Mouse (Mus musculus) hindbrain, postnatal 0 days (tissue): ENCODE measurements at regions not wholly inside any gene's neighbourhood (a gene's known extent, or its start where the extent isn't known, plus 50 kb on each side); places are given as distances from the start of the nearest gene placed in this dataset.

Experiments
- ATAC-seq: fragments of 200-750 bp; cut with Nextera tagmentation; 2 replicates; pipeline ENCODE4 v1.8.0; 2017; ENCODE audit warnings: mild to moderate bottlenecking, moderate TSS enrichment, moderate library complexity
- DNase-seq: peaks from one replicate; pipeline ENCODE4 v3.0.0-alpha.2; 2015; ENCODE audit warnings: low spot score
- H3K27ac ChIP-seq: fragments of 300-500 bp; sonication (generic); 2 replicates; pipeline ENCODE4 v1.5.1; 2014; ENCODE audit warnings: mild to moderate bottlenecking
- H3K27me3 ChIP-seq: fragments of 300-500 bp; sonication (generic); 2 replicates; pipeline ENCODE4 v1.6.1; 2014; ENCODE audit warnings: low read length, mixed read lengths; ENCODE audit not compliant: insufficient read depth
- H3K36me3 ChIP-seq: fragments of 300-500 bp; sonication (generic); 2 replicates; pipeline ENCODE4 v1.6.1; 2014; ENCODE audit warnings: low read length, mixed read lengths; ENCODE audit not compliant: insufficient read depth
- H3K4me1 ChIP-seq: fragments of 300-500 bp; sonication (generic); 2 replicates; pipeline ENCODE4 v1.6.1; 2014; ENCODE audit warnings: antibody characterized with exemption, low read length, mixed read lengths; ENCODE audit not compliant: insufficient read depth
- H3K4me2 ChIP-seq: fragments of 300-500 bp; sonication (generic); 2 replicates; pipeline ENCODE4 v1.6.1; 2014; ENCODE audit warnings: low read depth, mild to moderate bottlenecking, low read length, moderate library complexity, mixed read lengths
- H3K4me3 ChIP-seq: fragments of 300-500 bp; sonication (generic); 2 replicates; pipeline ENCODE4 v1.5.1; 2014; ENCODE audit warnings: low read length
- H3K9ac ChIP-seq: fragments of 300-500 bp; sonication (generic); replicated peaks from 2 replicates; pipeline ENCODE4 v1.6.1; 2014; ENCODE audit warnings: mild to moderate bottlenecking, low read length, moderate library complexity, mixed read lengths
- H3K9me3 ChIP-seq: fragments of 300-500 bp; sonication (generic); 2 replicates; pipeline ENCODE4 v1.6.1; 2016; ENCODE audit warnings: low read length, mixed read lengths
- CTCF ChIP-seq: IDR thresholded peaks from 2 replicates; pipeline ENCODE4 v1.5.1; 2016; ENCODE audit warnings: antibody characterized with exemption, control low read depth, low read depth
- WGBS: fragments of 180-500 bp; shearing (Covaris S2); extraction: QIAGEN DNeasy Blood & Tissue Kit; methylation state at CpG from one replicate; pipeline ENCODE4 v1.1.7; 2014; 5-methylcytosine and 5-hydroxymethylcytosine counted together

GRCm38 (mm10) chr2:79546206-79546605 lies 88.9 kb upstream of the Itprid2 start:
- no peak for TF ChIP-seq CTCF
- Histone ChIP-seq H3K36me3 (no peaks in the 10 kb centered on the region), H3K27me3 (no peaks in the 10 kb centered on the region), H3K27ac (no peak overlapping the region), H3K9ac (no peak overlapping the region), H3K4me3 (no peak overlapping the region), H3K4me1 (no peaks in the 10 kb centered on the region), H3K4me2 (no peak overlapping the region), H3K9me3 (no peaks in the 10 kb centered on the region)
- DNase-seq (no peak), ATAC-seq (no peak)
- WGBS = 92% methylated on average over 4 of the region's 4 CpGs

- WGBS = 62% methylated on average over 3 of the region's 3 CpGs
- DNase-seq = no peak
- Histone ChIP-seq H3K4me1 (no peaks in the 10 kb centered on the region), H3K4me2 (no peak overlapping the region), H3K36me3 (no peaks in the 10 kb centered on the region), H3K9me3 (no peaks in the 10 kb centered on the region), H3K27ac (no peak overlapping the region), H3K9ac (no peak overlapping the region), H3K27me3 (no peaks in the 10 kb centered on the region), H3K4me3 (no peak overlapping the region)
- no peak for TF ChIP-seq CTCF
- no peak for ATAC-seq
Measured at GRCm38 (mm10) chr2:79547284-79547683, 87.9 kb upstream of the Itprid2 start.

GRCm38 (mm10) chr2:79548039-79548600 lies 87.0 kb upstream of the Itprid2 start:
- TF ChIP-seq CTCF = no peak
- 82% methylated on average over 8 of the region's 8 CpGs for WGBS
- Histone ChIP-seq H3K27me3 (no peaks in the 10 kb centered on the region), H3K9ac (no peak overlapping the region), H3K9me3 (no peaks in the 10 kb centered on the region), H3K4me3 (no peak overlapping the region), H3K4me1 (no peaks in the 10 kb centered on the region), H3K4me2 (no peak overlapping the region), H3K27ac (no peak overlapping the region), H3K36me3 (no peaks in the 10 kb centered on the region)
- ATAC-seq = no peak
- no peak for DNase-seq

- WGBS = 82% methylated on average over 3 of the region's 3 CpGs
- no peak for TF ChIP-seq CTCF
- no peak for DNase-seq
- Histone ChIP-seq H3K4me1 (no peaks in the 10 kb centered on the region), H3K36me3 (no peaks in the 10 kb centered on the region), H3K27me3 (no peaks in the 10 kb centered on the region), H3K4me3 (no peak overlapping the region), H3K27ac (no peak overlapping the region), H3K9me3 (no peaks in the 10 kb centered on the region), H3K4me2 (no peak overlapping the region), H3K9ac (no peak overlapping the region)
- no peak for ATAC-seq
Measured at GRCm38 (mm10) chr2:79549781-79550180, 85.4 kb upstream of the Itprid2 start.

GRCm38 (mm10) chr2:79550432-79550831 lies 84.7 kb upstream of the Itprid2 start:
- 88% methylated on average over 3 of the region's 3 CpGs for WGBS
- no peak for ATAC-seq
- Histone ChIP-seq H3K9me3 (no peaks in the 10 kb centered on the region), H3K4me2 (no peak overlapping the region), H3K27me3 (no peaks in the 10 kb centered on the region), H3K27ac (no peak overlapping the region), H3K4me1 (no peaks in the 10 kb centered on the region), H3K4me3 (no peak overlapping the region), H3K36me3 (no peaks in the 10 kb centered on the region), H3K9ac (no peak overlapping the region)
- no peak for DNase-seq
- TF ChIP-seq CTCF = no peak

- TF ChIP-seq CTCF = no peak
- Histone ChIP-seq H3K27ac (0 out of 2 replicates have a peak overlapping the region, but pooled peaks have one; percentile 11), H3K4me2 (no peak overlapping the region), H3K36me3 (no peaks in the 10 kb centered on the region), H3K9ac (no peak overlapping the region), H3K4me1 (no peaks in the 10 kb centered on the region), H3K4me3 (no peak overlapping the region), H3K9me3 (no peaks in the 10 kb centered on the region), H3K27me3 (no peaks in the 10 kb centered on the region)
- no peak for ATAC-seq
- no peak for DNase-seq
- 56% methylated on average over 5 of the region's 5 CpGs for WGBS
Measured at GRCm38 (mm10) chr2:79552481-79552880, 82.7 kb upstream of the Itprid2 start.

GRCm38 (mm10) chr2:79555395-79555794 lies 79.8 kb upstream of the Itprid2 start:
- no peak for TF ChIP-seq CTCF
- Histone ChIP-seq H3K36me3 (no peaks in the 10 kb centered on the region), H3K9me3 (no peaks in the 10 kb centered on the region), H3K27ac (no peak overlapping the region), H3K4me1 (no peaks in the 10 kb centered on the region), H3K4me2 (no peak overlapping the region), H3K27me3 (no peaks in the 10 kb centered on the region), H3K4me3 (no peak overlapping the region), H3K9ac (no peak overlapping the region)
- DNase-seq = no peak
- no peak for ATAC-seq
- 74% methylated on average over 2 of the region's 2 CpGs for WGBS
